Mouse (Mus musculus) c-Kit-positive CD71-positive TER-119-positive erythroid progenitor cells, embryonic 14.5 days (primary cell): ENCODE measurements around the gene Rexo4.

Experiments
- DNase-seq: peaks from one replicate; pipeline ENCODE4 v3.0.0-alpha.2; 2013; ENCODE audit warnings: low spot score

Gene Rexo4

DNA sequence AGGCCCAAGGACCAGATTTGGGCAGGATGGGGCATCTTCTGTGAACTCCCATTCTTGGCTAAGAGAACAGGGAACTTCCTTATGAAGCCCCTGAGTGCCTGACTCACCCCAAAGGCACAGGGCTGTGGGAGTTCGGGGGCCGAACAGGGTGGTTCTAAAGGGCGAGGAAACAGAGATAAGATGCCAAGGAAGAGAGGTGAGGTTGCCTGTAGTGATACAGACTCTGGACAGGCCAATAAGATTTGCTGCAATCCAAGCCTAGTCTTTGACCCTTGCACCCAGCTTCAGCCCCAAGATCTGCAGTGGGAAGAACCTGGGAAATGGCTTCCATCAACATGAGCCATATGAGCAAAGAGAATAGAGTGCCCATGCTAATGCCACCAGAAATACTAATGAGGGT lies 20.9 kb downstream of the Rexo4 start:
- no peak for DNase-seq

DNA sequence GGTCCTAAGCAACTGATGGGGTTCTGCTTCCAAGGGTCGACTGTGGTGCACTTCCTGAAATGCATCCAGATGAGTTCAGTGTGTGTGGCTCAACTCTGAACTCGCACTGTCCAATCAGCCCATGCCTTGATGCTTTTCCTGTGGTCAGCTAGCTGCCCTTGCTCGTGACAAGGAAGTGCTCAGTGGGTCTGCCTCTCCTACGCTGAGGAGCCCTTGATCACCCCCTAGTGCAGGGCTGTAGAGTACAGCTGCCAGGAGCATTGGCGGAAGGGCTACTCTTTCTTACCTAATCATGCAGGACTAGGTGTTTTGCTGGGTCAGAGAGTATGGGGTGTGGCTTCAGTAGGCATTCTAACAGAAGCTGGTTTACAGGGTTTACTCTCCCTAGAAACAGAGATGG lies 22.6 kb downstream of the Rexo4 start:
- no peak for DNase-seq

DNA sequence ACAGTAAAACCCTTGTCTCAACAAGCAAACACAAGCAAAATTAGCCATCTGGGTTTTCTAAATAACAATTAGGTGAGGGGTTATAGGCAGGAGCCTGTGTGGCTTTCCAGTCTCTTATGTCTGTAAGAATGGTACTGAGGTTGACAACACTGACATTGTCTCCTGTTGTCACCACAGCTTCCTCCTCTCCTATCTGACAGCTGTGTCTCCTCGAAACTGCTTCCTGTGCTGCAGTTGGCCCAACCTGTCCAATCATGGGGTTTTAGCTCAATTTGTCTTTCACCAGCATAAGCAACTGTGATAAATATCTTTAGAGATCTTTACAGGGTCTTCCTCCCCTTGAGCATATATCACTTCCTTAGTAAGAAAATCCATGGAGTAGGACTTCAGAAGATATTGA lies 27.8 kb downstream of the Rexo4 start:
- DNase-seq = no peak

DNA sequence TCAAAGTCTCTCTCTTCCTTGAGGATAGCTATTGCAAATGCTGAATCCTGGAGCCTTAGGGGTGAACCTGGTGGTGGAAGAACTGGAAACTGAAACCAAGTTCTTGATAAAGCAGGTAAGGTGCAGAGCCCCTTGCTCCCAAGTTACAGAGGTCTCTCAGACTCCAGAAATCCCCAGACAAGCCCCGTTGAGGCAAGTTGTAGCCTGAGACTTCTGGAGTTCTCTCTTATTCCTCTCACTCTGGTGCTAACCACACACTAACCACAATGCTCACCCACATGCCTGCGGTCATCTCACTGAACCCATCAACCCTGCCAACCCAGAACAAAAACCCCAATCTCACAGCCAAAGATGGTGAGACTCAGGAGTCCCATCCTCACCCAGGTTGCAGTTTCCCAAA lies 28.9 kb downstream of the Rexo4 start:
- DNase-seq = no peak

DNA sequence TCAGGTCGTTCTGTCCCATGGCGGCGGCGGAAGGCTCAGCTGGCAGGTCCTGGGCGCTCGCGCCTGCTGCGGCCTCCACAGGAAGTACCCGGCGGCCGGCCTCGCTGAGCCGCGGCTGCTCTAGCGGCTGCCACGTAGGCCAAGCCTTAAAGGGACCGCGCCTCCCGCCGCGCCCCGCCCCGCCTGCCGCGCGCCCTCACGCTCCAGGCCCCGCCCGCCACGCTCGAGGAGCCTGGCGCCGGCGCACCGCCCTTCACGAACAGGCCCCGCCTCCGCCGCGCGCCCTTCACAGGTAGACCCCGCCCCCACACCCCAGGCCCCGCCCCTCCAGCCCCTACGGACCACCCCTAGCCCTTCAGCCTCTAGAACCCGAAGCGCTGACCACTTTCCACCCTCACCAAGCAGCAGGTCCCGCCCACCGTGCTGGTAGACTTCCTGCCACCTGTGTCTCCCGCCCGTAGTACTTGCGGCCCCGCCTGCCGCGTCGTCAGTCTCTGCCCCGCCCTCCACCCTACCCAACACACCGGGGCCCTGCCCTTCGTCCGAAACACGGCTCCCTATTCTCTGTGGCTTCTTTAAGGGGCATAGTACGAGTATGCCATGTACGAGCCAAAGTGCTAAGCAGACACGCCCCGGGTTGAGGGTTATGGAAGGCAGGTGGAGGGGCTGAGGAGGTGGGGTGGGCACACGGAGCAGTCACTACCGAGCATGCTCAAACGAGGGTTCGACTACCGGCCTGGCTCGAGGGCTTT lies 30.7 kb downstream of the Rexo4 start, which contains the start of the genes Surf4 and Stkld1:
TSS of gene Surf4 (minus strand) at position 625 of the 752 bp plus-strand sequence.
TSS of gene Stkld1 (plus strand) at position 744 of the 752 bp plus-strand sequence.
- peak; percentile 91 for DNase-seq

DNA sequence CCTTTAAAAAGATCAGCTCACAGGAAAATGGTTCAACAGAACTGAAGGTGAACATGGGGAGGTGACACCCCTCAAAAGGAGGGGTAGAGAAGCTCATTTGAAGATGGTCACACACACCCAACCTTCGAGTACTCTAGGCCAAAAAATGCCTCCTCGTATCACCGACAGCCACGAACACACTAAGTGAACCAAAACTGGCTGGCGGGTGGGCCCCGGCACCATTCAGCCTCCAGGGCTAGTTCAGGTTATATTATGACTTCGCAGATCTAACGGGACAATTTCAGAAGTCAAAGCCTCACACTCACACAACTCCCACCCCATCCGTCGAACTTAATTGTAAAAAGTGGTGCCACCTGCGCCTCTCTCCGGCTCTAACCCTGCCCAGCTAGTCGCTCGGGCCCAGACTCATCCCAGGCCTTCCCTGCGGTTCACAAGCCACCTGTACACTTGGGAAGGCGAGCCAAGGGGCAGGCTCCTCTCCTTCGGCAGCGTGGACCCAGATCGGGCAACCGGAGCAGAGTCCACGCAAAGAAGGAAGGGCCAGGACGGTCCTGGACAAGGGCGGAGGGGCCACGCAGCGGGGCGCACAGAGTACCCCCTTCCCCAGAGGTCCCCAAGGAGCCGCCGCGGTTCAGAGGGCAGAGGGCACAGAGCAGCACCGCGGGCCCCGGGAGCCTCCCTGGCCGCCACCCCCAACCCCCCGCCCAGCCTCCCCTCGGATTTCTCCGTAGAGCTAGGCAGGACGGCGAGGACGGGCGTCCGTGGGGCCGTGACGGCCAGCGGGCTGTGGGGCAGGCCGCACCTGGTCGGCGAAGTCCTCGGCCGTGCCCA lies 31.5 kb downstream of the Rexo4 start:
- DNase-seq = no peak

DNA sequence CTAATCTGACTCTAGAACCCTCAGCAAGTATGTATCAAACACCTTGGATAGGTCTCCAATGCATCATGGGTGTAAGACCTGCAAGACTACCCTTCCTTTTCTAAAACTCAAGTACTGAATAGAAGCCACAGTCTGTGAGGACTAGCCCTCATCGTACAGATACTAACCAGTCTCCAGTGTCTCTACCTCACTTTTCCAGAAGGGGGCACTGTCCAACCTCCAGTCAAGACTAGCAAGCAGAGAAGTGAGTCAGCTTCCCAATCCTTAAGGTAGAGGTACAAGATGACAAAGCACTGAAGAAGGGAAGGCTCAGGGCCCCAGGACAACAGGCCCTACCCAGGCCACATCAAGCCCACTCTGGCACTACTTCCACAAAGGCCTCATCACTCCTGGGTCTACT lies 33.8 kb downstream of the Rexo4 start:
- peak; percentile 81 for DNase-seq

DNA sequence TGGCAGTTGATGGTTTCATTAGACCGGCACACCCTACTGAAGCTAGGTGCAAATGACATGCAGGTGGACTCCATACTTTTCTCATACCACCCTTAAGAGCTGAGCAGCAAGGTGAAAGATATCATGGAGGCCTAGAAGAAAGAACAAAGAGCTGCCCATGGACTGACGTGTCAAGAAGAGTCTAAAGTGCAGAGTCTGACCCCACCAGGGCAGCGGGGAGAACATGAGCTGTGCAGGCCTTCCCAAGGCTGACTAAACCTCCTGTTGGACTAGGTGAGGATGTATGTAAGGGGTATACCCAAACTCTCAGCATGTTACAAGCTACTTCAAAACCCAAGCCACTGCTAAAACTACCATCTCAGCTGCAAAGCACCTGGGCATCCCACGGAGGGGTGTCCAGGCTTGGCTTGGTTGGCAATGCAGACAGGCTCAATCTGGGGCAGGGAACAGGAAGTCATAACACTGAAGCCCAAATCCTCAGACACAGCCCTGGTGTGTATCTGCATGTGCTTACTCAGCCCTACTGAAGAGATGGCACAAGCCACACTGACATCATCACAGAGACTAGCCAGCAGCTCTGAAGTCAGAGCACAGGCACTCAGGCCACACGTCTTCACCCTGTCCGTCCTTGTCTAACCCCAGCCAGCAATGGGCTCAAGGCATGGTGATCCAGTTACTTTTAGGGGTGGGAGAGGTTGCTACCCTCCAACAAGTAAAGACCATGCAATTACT lies 36.3 kb downstream of the Rexo4 start:
- DNase-seq = no peak

DNA sequence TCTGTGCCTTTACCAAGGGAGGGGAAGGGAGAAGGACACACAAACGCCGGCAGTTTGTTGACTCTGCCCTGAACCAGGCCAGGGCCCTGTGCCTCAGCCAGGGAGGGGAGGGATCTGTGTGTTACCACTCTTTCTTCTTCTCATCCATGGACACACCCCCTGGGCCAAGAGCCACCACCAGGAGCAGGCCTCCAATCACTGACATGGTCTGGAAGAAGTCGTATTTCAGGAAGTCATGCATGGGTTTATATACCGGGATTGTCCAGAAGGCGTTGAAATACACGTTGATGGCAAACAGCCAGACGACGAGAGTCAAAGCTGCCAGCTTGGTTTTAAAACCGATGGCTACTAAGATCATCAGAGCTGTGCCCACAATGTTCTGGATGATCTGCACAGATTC lies 42.4 kb downstream of the Rexo4 start:
- DNase-seq = no peak

DNA sequence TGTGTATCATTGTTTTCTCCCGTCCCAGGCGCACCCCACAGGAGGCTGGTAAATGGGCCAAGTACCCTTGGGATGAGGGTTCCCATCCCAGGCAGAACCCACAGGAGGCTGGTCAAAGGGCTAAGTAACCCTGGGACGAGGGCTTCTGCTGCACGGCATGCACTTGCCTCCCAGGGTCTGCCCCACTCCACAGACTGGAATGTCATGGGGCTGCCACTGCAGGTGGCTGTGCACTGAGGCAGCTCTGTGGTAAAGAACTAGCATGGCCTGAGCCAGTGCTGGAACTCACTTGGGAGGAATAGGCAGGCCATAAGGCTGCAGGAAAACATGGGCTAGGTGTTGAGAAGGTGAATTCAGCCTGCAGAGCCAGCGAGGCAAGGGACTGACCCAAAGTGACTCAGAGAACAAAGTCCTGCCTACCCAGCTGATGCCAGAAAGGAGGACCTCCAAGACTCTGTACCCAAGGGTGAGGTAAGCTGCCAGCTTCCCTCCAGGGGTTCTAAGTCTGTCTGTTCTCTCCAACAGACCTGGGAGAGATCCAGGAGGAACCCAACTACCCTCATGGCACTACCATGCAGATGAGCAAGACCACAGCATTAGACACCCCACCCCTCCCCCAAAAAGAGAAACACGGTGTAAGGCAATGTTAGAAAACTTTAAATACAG lies 43.9 kb downstream of the Rexo4 start:
- no peak for DNase-seq

DNA sequence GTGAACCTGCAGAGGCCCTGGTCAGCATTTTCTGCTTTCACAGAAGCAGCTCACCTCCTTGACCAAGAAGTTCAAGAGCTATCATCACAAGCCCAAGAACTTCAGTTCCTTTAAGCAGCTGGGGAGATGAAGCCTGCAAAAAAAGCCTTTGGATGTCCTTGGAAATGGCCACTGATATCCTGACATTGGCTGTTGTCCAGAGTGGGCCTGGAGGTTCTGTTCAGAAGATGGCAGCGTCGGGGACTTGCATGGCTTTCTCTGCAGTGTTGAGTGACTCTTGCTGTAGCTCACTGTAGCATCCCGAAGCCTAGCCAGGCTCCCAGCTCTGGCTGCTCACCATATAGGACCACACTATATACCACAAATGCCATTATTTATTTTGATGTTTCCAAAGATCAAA lies 44.5 kb downstream of the Rexo4 start:
- no peak for DNase-seq

DNA sequence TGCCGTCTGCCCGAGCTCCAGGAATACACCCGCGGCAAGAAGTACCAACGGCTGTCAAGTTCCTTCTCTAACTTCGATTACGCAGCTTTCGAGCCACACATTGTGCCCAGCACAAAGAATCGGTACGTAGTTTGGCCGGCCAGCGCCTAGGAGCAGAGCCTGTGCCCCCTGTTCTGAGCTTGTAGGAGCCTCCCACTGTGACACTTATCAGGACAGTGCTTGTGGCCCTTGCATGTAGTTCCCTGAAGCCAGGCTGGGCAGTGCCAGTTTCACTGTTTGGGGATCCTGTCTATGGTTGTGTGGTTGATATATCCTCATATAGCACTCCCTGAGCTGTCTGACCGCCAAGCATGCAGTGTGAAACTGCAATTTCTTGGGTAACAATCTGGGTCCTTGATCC lies 47.4 kb downstream of the Rexo4 start:
- no peak for DNase-seq

DNA sequence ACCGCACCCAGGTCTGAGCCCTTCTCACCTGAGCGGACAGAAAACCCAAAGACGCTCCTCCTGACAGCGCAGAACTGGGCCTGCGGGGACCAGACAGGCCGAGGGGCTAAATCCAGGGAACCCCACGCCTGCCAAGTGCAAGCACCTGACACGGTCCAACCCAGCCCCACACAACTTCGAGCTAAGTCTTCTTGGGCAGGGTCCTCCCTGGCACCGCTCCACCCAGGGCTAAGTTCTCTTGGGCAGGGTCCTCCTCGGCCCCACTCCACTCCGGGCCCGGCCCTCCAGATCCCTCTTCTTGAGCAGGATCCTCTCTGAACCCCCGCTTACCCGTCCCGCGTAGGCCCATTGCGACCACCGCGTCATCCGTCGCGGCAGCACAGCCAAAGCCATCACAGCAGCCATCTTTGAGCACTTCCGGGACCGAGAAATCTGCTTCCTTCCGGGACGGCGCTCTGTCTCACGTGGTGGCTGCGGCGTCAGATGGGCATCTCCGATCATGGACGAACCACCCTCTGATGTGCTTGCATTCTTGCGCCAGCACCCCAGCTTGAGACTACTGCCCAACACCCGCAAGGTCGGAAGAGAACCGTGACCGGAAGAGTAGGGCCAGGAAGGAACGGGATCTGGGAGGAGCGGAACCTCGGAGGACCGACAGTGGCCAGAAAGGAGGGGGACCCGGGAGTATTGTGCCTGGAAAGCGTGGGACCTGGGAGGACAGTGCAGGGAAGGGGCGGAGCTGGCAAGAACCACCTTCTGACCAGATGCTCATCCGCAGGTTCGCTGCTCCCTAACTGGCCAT lies 48.1 kb downstream of the Rexo4 start, which contains the start of the genes Surf2 and Surf1:
TSS of gene Surf2 (plus strand) at position 441 of the 802 bp plus-strand sequence.
TSS of gene Surf1 (minus strand) at position 604 of the 802 bp plus-strand sequence.
- DNase-seq = peak; percentile 70

DNA sequence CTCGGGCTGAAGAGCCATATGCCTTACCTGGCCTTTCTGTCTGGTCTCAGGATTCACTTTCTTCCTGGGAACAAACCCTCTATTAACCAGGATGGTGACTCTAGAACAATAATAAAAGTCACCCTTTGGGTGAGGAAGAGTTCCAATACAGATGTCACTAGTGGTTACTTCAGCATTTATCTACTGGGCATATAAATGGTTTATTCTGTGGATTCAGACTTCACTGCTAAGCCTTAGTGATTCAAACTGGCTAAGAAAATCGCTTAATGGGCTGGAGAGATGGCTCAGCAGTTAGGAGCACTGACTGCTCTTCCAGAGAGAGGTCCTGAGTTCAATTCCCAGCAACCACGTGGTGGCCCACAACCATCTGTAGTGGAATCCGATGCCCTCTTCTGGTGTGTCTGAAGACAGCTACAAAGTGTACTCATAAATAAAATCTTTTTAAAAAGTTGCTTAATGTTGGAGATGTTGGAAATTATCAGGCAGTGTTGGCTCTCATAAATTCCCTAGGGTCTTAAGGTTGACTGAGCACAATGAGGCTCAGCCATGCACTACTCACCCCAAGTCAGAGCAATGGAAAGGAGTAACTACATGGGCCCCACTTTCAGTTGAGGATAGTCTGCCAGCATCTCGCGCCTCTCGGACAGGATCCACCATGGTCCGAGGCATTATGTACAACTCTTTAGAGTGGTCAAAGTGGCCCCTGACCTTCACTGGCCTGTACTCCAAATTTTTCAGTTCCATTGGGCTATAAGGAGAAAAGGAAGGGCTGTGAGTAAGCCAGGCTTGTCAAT lies 49.8 kb downstream of the Rexo4 start:
- DNase-seq = no peak

DNA sequence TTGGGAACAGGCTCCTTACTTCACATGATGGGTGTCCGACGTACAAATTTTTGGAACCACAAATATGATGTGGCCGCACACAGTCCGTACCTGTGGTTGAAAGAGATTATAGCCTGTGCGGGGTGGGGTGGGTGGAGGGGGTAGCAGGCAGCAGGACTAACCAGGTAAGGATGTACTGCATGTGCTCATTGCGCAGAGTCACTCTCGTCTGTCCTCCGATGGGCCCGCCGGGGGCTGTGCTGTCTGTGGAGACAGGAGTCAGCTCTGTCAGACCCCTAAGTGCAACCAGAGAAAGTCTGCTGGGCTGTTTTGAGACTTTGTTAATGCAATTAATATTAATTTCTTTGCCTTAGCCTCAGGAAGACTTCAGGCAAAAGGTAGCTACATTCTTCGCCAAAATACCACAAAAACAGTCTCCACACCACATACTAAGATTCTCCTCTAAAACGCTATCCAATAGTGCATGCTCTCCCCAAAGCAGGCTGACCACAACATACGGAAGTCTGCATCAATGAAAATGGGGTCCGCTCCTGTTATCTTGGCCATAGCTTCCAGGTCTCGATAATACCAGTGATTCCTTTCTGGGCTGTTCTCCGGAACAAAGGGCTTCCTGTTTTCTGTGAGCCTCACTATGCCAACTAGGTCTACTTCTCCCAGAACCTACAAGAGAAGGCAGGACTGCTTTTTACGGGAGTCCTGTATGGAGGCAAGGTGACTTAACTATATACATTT lies 50.6 kb downstream of the Rexo4 start:
- no peak for DNase-seq

DNA sequence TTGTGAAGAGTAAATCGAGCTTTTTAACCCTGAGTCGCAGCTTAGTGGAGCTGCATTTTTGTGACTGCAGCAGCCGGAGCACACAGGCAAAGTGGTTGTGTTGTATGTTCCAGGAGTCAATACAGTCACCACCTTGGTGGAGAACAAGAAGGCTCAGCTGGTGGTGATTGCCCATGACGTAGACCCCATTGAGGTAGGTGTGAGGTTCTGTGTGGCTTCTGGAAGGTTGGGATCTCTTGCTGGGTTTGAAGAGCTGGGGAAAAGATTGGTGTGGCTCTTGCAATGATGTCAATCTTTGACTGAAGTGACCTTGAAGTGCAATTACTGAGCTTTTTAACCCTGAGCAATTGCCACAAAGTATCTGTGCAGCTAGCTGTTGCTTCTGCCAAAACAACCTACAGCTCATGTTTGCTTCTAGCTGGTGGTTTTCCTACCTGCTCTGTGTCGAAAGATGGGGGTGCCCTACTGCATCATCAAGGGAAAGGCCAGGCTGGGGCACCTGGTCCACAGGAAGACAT lies 51.9 kb downstream of the Rexo4 start:
- no peak for DNase-seq

DNA sequence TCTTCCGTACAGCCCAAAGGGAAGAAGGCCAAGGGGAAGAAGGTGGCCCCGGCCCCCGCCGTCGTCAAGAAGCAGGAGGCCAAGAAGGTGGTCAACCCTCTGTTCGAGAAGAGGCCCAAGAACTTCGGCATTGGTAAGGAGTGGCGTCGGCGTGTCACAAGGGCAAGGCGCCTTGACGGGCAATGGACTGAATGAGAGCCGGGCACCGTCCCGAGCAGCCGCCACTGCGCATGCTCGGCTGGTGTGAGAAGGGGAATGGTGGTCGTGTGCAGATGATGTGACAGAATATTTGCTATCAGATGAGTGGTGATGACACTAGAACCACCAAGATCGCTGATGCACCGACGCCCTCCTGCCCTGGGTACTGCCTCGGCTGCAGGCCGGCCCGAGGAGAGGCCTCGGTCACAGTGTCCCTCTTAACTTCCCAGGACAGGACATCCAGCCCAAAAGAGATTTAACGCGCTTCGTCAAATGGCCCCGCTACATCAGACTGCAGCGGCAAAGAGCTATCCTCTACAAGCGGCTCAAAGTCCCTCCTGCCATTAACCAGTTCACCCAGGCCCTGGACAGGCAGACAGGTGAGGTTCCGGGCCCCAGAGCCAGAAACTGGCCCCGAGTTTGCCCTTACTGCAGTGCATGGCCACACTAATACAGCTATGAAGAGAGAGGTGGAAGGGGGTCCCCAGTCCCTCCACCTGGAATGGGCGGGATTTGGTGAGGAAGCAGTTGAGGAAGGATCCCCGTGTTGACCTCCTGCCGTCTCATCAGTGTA lies 53.0 kb downstream of the Rexo4 start:
- no peak for DNase-seq
